Mouse (Mus musculus) stomach, embryonic 16.5 days (tissue): ENCODE measurements around the gene Mrrf. TPM values are rescaled to one million over a fixed set of nuclear protein-coding genes. Genes with fewer than 3 reads are reported as not detected.
A peak's percentile ranks its signal among the peaks of the same experiment; 100 is the strongest.

Source experiments
- ATAC-seq: fragments of 200-750 bp; cut with Nextera tagmentation; 2 replicates; pipeline ENCODE4 v1.8.0; 2017; ENCODE audit warnings: moderate number of reproducible peaks, moderate TSS enrichment; ENCODE audit not compliant: insufficient read depth, low FRiP score
- H3K27ac ChIP-seq: fragments of 300-500 bp; sonication (generic); 2 replicates; pipeline ENCODE4 v1.5.1; 2014; ENCODE audit warnings: low read length
- H3K27me3 ChIP-seq: fragments of 300-500 bp; sonication (generic); 2 replicates; pipeline ENCODE4 v1.6.1; 2014; ENCODE audit warnings: low read length, control low read depth, mixed read lengths; ENCODE audit not compliant: control insufficient read depth, insufficient read depth
- H3K36me3 ChIP-seq: fragments of 300-500 bp; sonication (generic); 2 replicates; pipeline ENCODE4 v1.6.1; 2014; ENCODE audit warnings: low read length; ENCODE audit not compliant: control insufficient read depth, insufficient read depth
- H3K4me1 ChIP-seq: fragments of 300-500 bp; sonication (generic); 2 replicates; pipeline ENCODE4 v1.6.1; 2014; ENCODE audit warnings: low read length, control low read depth, mixed read lengths; ENCODE audit not compliant: control insufficient read depth, insufficient read depth
- H3K4me2 ChIP-seq: fragments of 300-500 bp; sonication (generic); 2 replicates; pipeline ENCODE4 v1.6.1; 2014; ENCODE audit warnings: low read depth, low read length, mixed read lengths
- H3K4me3 ChIP-seq: fragments of 300-500 bp; sonication (generic); replicated peaks from 2 replicates; pipeline ENCODE4 v1.5.1; 2014; ENCODE audit warnings: mild to moderate bottlenecking, low read length
- H3K9ac ChIP-seq: fragments of 300-500 bp; sonication (generic); 2 replicates; pipeline ENCODE4 v1.6.1; 2014; ENCODE audit warnings: low read length
- H3K9me3 ChIP-seq: fragments of 300-500 bp; sonication (generic); replicated peaks from 2 replicates; pipeline ENCODE4 v1.6.1; 2016; ENCODE audit warnings: low read length, control low read depth; ENCODE audit not compliant: control insufficient read depth
- WGBS: fragments of 180-500 bp; shearing (Covaris S2); extraction: QIAGEN DNeasy Blood & Tissue Kit; methylation state at CpG from one replicate; pipeline ENCODE4 v1.1.7; 2014; 5-methylcytosine and 5-hydroxymethylcytosine counted together
- polyA plus RNA-seq: library from polyadenylated mRNA; unstranded; fragments of >200 nt; fragmentation: Nextera tagmentation; extraction: Ambion mirVana; gene quantifications from 2 replicates; pipeline ENCODE4 v1.2.1, GENCODE M21; 2015

Gene Mrrf
- polyA plus RNA-seq, 1 experiment from 2014 or later = 32.9 TPM

DNA sequence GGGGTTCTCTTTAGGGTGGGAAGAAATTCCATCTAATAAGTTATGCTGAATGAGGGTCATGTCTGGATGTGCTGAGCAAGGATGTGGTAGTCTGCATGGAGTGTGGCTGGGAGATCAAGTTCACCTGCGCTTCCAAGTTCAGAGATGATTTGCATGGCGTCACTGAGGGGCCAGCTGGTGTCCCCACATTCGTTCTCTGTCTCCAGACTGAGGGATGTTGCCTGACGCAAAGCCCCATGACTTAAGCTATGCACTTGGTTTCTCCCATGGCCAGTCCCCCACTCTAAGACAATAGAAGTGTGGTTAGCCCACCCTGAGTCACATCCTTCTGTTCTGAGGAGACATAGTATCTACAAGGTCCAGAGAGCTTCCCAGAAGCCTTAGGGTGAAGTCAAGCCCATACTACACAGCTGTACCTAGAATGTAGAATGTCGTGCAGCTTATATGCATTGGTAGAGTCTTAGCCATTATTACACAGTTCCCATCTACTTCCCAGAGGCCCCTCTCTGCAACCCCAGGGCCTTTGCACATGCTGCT, 79.1 kb downstream of the Mrrf start:
- Histone ChIP-seq H3K4me2 (no peak overlapping the region), H3K36me3 (no peaks in the 10 kb centered on the region), H3K4me1 (peaks cover 17% of the 10 kb centered on the region), H3K9ac (no peak overlapping the region), H3K4me3 (no peak overlapping the region), H3K9me3 (no peaks in the 10 kb centered on the region), H3K27ac (no peak overlapping the region), H3K27me3 (peaks cover 10% of the 10 kb centered on the region)
- WGBS = 90% methylated on average over 5 of the region's 5 CpGs
- ATAC-seq = no peak

DNA sequence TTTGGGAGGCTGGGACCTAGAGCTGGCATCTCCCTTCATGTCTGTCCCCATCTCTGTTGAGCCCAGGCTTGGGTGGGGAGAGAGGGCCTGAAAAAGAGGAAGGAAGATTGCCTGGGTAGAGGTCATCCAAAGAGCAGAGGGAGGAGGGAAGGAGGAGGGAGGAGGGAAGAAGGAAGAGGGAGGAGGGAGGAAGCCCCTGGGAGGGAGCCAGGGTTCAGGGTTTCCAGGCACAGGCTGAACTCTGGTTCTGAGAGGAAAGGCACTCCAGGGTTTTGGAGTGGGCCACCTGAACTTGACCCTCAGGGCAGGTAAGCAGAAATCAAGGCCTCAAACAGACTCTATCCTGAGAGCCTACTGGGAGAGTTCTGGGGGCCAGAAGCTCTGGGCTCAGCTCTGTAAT, 80.4 kb downstream of the Mrrf start:
- Histone ChIP-seq H3K27me3 (no peaks in the 10 kb centered on the region; the same call in 1 of the 2 replicates), H3K4me1 (peaks cover 17% of the 10 kb centered on the region), H3K9ac (no peak overlapping the region), H3K4me3 (no peak overlapping the region), H3K36me3 (no peaks in the 10 kb centered on the region), H3K9me3 (no peaks in the 10 kb centered on the region), H3K4me2 (no peak overlapping the region), H3K27ac (peak overlapping the region; percentile 52)
- ATAC-seq = no peak

DNA sequence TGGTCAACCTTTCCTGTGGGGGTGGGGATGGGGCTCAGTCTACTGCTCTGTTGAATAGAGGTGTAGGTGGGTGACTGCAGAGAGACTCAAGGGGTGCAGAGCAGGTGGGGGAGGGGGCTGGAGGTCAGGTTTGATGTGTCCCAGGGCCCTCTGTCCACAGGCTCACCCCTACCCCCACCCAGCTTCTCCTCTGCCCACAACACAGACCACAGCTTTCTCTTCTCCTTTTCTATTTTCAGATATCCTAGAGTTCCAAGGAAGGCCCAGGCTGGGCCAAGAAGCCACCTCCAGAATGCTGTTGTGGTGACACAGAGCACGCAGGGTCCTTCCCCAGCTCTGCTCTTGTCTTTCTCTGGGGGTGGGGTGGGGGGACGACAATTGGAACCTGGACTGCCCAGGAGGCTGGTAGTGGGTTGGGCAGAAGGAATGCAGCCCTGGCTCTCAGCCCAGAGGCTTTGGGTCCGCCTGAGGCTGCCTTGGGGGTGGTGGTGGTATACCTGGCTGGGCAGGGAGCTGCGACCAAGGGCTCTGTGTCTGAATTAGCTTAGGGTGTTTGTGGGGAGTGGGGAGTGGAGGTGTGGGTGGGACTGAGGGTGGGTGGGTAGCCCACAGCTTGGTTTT, 80.9 kb downstream of the Mrrf start:
- Histone ChIP-seq H3K27me3 (no peaks in the 10 kb centered on the region), H3K9ac (peak overlapping the region; percentile 31; the same call in 1 of the 2 replicates), H3K9me3 (no peaks in the 10 kb centered on the region), H3K4me1 (peaks cover 17% of the 10 kb centered on the region), H3K4me3 (no peak overlapping the region), H3K36me3 (no peaks in the 10 kb centered on the region), H3K27ac (peak overlapping the region; percentile 52), H3K4me2 (peak overlapping the region; percentile 12; the same call in 1 of the 2 replicates)
- peak; percentile 63; the same call in 1 of the 2 replicates for ATAC-seq
- 36% methylated on average over 4 of the region's 4 CpGs for WGBS

DNA sequence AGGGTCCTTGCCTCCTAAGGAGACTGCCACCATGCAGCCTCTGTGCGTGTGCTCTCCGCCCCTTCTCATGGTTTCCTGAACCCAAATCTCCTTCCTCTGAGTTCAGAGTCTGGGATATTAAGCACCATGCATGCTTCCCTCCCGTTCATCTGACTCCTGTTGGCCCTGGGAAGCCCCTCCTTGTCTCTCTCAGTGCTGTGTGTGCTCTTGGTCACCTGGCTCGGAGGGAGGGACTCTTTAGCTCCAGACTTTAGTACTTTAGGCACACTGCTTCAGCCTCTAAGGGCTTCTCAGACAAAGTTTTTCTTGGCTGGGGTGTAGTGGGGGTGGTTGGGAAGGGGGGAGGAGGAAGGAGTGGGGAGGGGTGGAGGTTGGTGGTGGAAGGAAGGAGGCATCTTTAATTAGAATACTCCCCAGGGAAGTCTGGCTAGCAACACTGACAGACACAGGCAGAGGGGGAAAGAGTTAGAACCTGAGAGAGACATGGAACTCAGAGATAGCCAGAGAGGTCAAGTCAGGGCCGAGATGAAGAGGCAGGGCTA, 81.6 kb downstream of the Mrrf start:
- H3K27me3 ChIP-seq = no peaks in the 10 kb centered on the region
- 0 out of 2 replicates have a peak overlapping the region, but pooled peaks have one; percentile 0 for H3K9ac ChIP-seq
- H3K9me3 ChIP-seq = no peaks in the 10 kb centered on the region
- no peak for ATAC-seq
- 47% methylated on average over 5 of the region's 5 CpGs for WGBS
- no peaks in the 10 kb centered on the region for H3K36me3 ChIP-seq
- H3K4me1 ChIP-seq = peaks cover 17% of the 10 kb centered on the region
- 0 out of 2 replicates have a peak overlapping the region, but pooled peaks have one; percentile 12 for H3K4me2 ChIP-seq
- peak overlapping the region; percentile 42; the same call in 1 of the 2 replicates for H3K27ac ChIP-seq
- no peak overlapping the region for H3K4me3 ChIP-seq

DNA sequence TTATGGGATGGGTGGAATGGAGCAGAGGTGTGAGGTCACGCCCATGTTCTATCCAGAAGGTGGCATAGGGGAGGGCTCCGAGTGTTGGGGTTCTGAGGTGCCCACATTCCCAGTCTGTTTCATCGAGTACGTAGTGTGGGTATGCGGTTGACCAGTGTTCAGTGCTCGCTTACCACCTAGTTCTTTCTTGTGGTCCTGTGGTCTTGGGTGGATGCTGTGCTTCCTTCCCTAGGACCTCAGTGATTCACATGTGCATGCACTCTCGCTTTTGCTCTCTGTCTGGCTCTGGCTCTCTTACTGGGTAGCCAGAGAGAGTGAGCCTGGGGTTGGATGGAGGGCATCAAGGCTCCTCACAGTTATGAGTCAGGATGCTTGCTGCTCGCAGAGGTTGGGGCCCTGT, 83.9 kb downstream of the Mrrf start:
- ATAC-seq = no peak
- Histone ChIP-seq H3K27me3 (no peaks in the 10 kb centered on the region), H3K4me1 (peaks cover 17% of the 10 kb centered on the region), H3K27ac (no peak overlapping the region), H3K9me3 (no peaks in the 10 kb centered on the region), H3K4me2 (no peak overlapping the region), H3K36me3 (no peaks in the 10 kb centered on the region), H3K9ac (no peak overlapping the region), H3K4me3 (no peak overlapping the region)
- 87% methylated on average over 8 of the region's 8 CpGs for WGBS

DNA sequence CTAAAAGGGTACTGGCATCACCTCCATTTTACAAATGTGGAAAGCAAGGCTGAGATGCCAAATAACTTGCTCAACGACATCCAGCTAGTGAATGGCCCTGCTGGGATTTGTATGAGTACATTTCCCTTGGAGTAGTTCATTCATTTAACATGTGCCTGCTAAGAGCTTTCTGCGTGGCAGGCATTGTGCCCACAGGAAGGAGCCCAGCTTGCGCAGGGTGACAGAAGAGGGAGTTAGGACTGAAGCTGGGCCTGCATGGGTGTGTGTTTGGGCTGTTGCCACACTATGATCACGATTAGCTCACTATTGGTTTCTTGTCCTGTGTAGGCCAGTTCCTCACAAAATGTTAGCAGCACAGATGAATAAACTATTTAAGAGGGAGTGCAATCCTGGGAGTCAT, 84.7 kb downstream of the Mrrf start:
- Histone ChIP-seq H3K36me3 (no peaks in the 10 kb centered on the region), H3K27me3 (no peaks in the 10 kb centered on the region), H3K4me2 (no peak overlapping the region), H3K27ac (no peak overlapping the region), H3K9me3 (no peaks in the 10 kb centered on the region), H3K4me1 (peaks cover 17% of the 10 kb centered on the region), H3K9ac (no peak overlapping the region), H3K4me3 (no peak overlapping the region)
- whole genome bisulfite sequencing = 78% methylated on average over 4 of the region's 4 CpGs
- no peak for ATAC-seq

DNA sequence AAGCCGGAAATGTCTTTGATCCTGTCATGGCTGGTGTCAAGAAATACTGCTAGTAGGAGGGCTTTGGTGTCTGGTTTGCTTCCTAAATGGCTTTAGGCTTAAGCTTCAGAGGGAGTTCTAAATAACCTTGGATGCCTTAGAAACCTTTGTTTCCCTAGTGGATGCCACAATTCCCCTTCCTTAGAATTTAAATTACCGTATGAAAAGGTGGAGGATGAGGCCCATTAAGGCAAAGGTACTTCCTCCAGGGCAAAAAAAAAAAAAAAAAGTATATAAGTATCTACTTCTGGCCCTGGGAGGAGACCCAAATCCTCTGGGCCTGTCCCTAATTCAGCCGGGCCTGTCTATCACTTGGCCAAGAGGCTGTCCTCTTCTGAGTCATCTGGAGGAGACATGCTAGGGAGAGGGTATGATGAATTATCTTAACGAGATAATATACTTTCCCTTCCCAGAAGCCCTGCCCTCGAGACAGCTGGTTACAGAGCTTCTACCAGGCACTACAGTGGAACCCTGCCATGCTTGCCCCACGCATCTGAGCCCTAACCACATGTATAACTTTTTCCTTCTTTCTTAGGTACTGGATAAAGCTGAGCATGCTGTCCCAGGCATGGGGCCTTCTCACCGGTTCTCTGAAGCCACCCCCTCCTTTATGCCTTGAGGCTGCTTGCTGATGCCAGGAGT, 86.1 kb downstream of the Mrrf start:
- Histone ChIP-seq H3K4me3 (no peak overlapping the region), H3K9me3 (no peaks in the 10 kb centered on the region), H3K4me2 (no peak overlapping the region), H3K9ac (no peak overlapping the region), H3K27ac (no peak overlapping the region), H3K36me3 (no peaks in the 10 kb centered on the region), H3K27me3 (no peaks in the 10 kb centered on the region), H3K4me1 (peaks cover 4% of the 10 kb centered on the region)
- ATAC-seq = no peak
- WGBS = 55% methylated on average over 7 of the region's 7 CpGs

DNA sequence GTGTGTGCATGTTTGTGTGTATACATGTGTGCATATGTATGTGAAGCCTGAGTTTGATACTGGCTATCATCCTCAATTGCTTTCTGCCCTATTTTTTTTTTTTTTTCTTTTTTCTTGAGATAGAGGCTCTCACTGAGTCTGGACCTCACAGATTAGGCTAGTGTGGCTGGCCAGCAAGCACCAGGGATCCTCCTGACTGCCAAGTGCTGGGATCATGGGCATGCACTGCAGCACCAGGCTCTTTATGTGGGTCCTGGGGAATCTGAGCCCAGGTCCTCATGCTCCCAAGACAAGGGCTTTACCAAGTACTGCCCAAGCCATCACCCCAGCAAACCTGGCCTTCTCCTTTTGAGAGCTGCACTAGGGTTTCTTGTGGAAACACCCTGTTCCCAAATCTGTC, 87.2 kb downstream of the Mrrf start:
- no peaks in the 10 kb centered on the region for H3K36me3 ChIP-seq
- no peak overlapping the region for H3K9ac ChIP-seq
- H3K9me3 ChIP-seq = no peaks in the 10 kb centered on the region
- H3K4me3 ChIP-seq = no peak overlapping the region
- 0 out of 2 replicates have a peak, but pooled peaks cover 4% of the 10 kb centered on the region for H3K27me3 ChIP-seq
- H3K4me1 ChIP-seq = no peaks in the 10 kb centered on the region
- H3K27ac ChIP-seq = peak overlapping the region; percentile 41; the same call in 1 of the 2 replicates
- H3K4me2 ChIP-seq = no peak overlapping the region
- no peak for ATAC-seq

DNA sequence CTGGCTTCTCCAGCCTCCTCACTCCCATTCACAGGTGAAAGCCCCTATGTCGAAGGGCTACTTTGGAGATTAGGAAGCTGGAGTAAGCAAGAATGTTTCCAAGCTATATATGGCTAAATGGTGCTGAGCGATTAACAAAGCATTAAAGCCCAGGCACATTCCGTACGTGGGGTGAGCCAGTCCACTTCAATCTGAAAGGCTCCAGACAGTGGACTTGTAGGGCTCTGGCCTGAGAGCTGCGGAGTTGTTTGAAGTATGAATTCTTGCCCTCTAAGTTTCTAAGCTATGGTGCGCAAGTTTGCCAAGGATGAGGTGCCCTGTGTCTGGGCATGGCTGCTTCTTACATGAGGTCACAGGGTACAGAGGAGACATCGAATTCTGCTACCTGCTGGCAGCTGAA, 88.0 kb downstream of the Mrrf start:
- Histone ChIP-seq H3K4me3 (no peak overlapping the region), H3K9ac (no peak overlapping the region), H3K27ac (0 out of 2 replicates have a peak overlapping the region, but pooled peaks have one; percentile 41), H3K9me3 (no peaks in the 10 kb centered on the region), H3K27me3 (0 out of 2 replicates have a peak, but pooled peaks cover 5% of the 10 kb centered on the region), H3K4me1 (no peaks in the 10 kb centered on the region), H3K36me3 (no peaks in the 10 kb centered on the region), H3K4me2 (no peak overlapping the region)
- ATAC-seq = 0 out of 2 replicates have a peak, but pooled peaks have one; percentile 41
- WGBS = 64% methylated on average over 7 of the region's 7 CpGs
